Mouse (Mus musculus) heart, postnatal 36 days (tissue): ENCODE measurements around the gene Clic4. TPM values are rescaled to one million over a fixed set of nuclear protein-coding genes. Genes with fewer than 3 reads are reported as not detected.
"Not testable (repeated sequence)": the region's sequence is repeated elsewhere in the genome, so short reads cannot be mapped to it uniquely, and the experiment has no call there.

Experiments
- DNase-seq, 2 experiments: peaks; one replicate each; pipeline ENCODE4 v3.0.0; 2021 to 2022
- intact Hi-C: fragments of 180-260 bp; cut with DNase I; formaldehyde crosslinking; loops from one replicate; pipeline ENCODE4 v1.15.1; 2025
- total RNA-seq, 2 experiments: library from RNA; stranded (reverse); gene quantifications; 2 replicates each; pipeline ENCODE4 v1.2.3; 2021

The Clic4 gene
- total RNA-seq, 2 experiments from 2014 or later = 241 to 254 TPM

- no peak for DNase-seq
- intact Hi-C loops = no loop called here
Observed at GRCm38 (mm10) chr4:135296565-135296964, 24.0 kb upstream of the Clic4 start.

- DNase-seq = no peak
- intact Hi-C loops = no loop called here
Observed at GRCm38 (mm10) chr4:135293813-135294212, 21.2 kb upstream of the Clic4 start.

- intact Hi-C loops = no loop called here
- DNase-seq = peak; percentile 44 to 62
Observed at GRCm38 (mm10) chr4:135292477-135293089, 20.0 kb upstream of the Clic4 start.

GRCm38 (mm10) chr4:135291841-135292240 is 19.2 kb upstream of the Clic4 start:
- intact Hi-C loops = no loop called here
- DNase-seq = no peak

GRCm38 (mm10) chr4:135291199-135291598 is 18.6 kb upstream of the Clic4 start:
- intact Hi-C loops = no loop called here
- DNase-seq = no peak

GRCm38 (mm10) chr4:135287975-135288374 is 15.4 kb upstream of the Clic4 start:
- intact Hi-C loops = loop anchor here (2.0 kb wide), 1 partner anchor 19 kb away; no protein-coding TSS in a partner anchor
- DNase-seq = no peak

GRCm38 (mm10) chr4:135286833-135287395 is 14.3 kb upstream of the Clic4 start:
- peak; percentile 57 to 65 for DNase-seq
- intact Hi-C loops = loop anchor here (2.0 kb wide), 1 partner anchor 20 kb away; no protein-coding TSS in a partner anchor

- DNase-seq = no peak
- intact Hi-C loops = loop anchor here (2.0 kb wide), 1 partner anchor 21 kb away; no protein-coding TSS in a partner anchor
Observed at GRCm38 (mm10) chr4:135286033-135286622, 13.5 kb upstream of the Clic4 start.

- DNase-seq = no peak
- intact Hi-C loops = no loop called here
Observed at GRCm38 (mm10) chr4:135285436-135285835, 12.8 kb upstream of the Clic4 start.

- no peak for DNase-seq
- intact Hi-C loops = no loop called here
Observed at GRCm38 (mm10) chr4:135283875-135284274, 11.3 kb upstream of the Clic4 start.

GRCm38 (mm10) chr4:135283417-135283816 is 10.8 kb upstream of the Clic4 start:
- intact Hi-C loops = no loop called here
- DNase-seq = no peak

- peak; percentile 58 to 61 for DNase-seq
- intact Hi-C loops = no loop called here
Observed at GRCm38 (mm10) chr4:135282651-135283290, 10.2 kb upstream of the Clic4 start.

- intact Hi-C loops, DNase-seq: not testable (repeated sequence)
Observed at GRCm38 (mm10) chr4:135280016-135280415, 7.4 kb upstream of the Clic4 start.

- DNase-seq = no peak
- intact Hi-C loops = no loop called here
Observed at GRCm38 (mm10) chr4:135276681-135277379, 4.2 kb upstream of the Clic4 start.

- no peak for DNase-seq
- intact Hi-C loops = no loop called here
Observed at GRCm38 (mm10) chr4:135274761-135275160, 2.1 kb upstream of the Clic4 start.

GRCm38 (mm10) chr4:135273307-135273682 is 681 bp upstream of the Clic4 start:
- no peak for DNase-seq
- intact Hi-C loops = loop anchor here (2.0 kb wide), 1 partner anchor 40 kb away; no protein-coding TSS in a partner anchor

GRCm38 (mm10) chr4:135271881-135272616 is 565 bp downstream of the Clic4 start:
- DNase-seq = peak; percentile 74 to 79
- intact Hi-C loops = loop anchor here (1.0 to 2.0 kb wide), 2 partner anchors 18 to 41 kb away; no protein-coding TSS in a partner anchor

- DNase-seq = peak; percentile 46 to 69
- intact Hi-C loops = loop anchor here (1.0 kb wide), 1 partner anchor 17 kb away; no protein-coding TSS in a partner anchor
Observed at GRCm38 (mm10) chr4:135271419-135271828, 1.2 kb downstream of the Clic4 start.

- no peak for DNase-seq
- intact Hi-C loops = no loop called here
Observed at GRCm38 (mm10) chr4:135270476-135270875, 2.1 kb downstream of the Clic4 start.
